Mouse (Mus musculus): Measurements from ENCODE around the gene Dkk2.

Gene Dkk2

GRCm38 (mm10) chr3:132125227-132125740 lies 40.2 kb downstream of the Dkk2 start:
- no peak for DNase-seq (ENCODE audit: low read depth)

DNA sequence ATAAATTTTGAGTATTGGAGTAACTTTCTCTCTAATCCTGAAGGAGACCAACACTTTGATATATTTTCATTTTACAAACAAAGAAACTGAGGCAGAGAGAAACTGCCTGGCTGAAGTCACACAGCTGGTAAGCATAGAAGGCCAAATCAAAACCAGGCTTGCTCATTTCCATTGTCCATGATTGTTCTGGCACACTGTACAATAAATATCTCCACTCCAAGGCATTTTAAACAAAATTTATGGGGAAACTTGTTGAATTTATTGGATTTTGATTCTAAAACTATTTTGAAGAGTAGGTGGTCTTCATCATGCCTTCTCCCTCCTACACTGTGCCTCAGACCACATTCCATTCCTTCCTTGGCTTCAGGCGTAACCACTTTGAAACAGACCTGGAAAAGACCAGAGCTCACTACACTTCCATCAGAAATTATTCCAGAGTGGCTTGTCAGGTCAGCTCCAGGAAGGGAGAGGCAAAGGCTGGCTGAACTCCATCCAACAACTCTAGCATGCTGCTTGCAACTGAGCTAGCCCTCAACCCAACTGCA lies 44.7 kb downstream of the Dkk2 start:
- no peak for DNase-seq (ENCODE audit: low read depth)

DNA sequence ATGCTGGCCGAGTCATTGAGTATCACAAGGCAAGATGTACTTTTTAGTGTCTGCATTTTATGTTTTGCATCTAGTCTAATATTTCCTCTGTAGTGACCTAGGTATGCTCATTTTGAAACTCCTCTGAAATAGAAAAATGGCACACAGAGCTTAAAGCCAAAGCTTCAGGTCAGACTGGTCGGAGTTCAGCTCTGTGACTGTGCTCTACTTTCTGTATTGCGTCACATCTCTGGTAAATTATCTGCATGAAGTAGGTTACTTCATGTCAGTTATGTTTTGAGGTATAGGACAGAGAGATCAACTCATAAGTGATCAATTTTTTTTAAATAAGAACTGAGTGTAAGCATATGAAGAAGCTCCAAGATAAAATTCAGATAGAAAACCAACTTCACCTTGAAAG lies 45.7 kb downstream of the Dkk2 start:
- no peak for DNase-seq (ENCODE audit: low read depth)

DNA sequence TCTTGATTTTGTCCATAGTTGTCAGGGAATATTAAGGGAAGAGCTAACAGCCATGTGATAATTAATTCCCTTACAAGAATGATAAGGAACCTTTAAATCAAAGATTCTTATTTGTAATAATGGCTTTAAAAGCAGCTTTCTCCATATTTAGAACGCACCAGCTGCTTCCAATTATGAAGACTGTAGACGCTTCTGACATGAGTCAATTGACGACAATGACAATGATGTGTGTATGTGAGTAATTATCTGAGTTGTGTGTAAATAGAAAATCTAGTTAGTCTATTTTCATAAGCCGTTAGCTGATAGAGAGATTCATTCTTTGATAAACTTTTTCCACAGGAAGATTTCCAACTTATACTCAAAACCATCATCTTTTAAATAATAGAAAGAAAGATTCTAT lies 46.8 kb downstream of the Dkk2 start:
- peak; percentile 27 for DNase-seq (ENCODE audit: low read depth)

DNA sequence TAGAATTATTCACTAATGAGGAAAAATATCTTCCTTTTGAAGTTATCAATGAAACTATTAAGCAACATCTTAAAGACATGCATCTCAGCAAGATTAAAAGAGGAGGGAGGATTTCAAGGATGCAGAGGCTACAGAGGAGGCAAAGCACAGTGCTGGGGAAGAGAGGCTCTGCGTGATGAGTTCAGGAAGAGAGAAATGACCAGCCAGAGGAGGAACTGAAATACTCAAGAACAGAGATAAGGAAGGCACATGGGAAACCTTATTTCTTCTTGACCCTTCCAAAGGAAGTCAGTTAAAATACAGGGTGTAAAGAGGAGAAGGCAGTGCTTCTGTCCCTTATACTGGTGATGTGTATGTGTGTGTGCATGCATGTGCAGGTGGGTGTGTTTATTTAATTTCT lies 49.4 kb downstream of the Dkk2 start:
- no peak for DNase-seq (ENCODE audit: low read depth)

GRCm38 (mm10) chr3:132137802-132138378 lies 52.8 kb downstream of the Dkk2 start:
- no peak for DNase-seq (ENCODE audit: low read depth)

GRCm38 (mm10) chr3:132141031-132141430 lies 55.9 kb downstream of the Dkk2 start:
- no peak for DNase-seq (ENCODE audit: low read depth)

- peak; percentile 30 for DNase-seq (ENCODE audit: low read depth)
These were observed 64.4 kb downstream of the Dkk2 start for GRCm38 (mm10) chr3:132149446-132150025.

DNA sequence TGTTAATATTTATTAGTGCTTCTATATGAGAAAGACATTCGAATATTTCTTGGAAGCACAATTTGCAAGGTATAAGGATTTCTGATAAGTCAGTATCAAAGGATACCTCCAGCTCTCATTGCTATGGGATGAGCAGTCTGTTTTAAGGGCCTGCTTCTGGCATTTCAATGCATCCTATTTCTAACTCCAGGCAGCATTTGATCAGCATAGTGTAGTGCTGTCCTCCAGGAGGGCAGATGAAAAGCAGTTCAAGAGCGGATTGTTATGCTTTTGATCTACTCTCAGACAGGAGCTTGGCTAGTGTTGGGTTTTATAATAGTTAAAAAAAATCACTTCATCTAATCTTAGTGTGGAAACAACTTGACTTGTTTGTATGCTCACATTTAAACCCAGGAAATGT lies 73.7 kb downstream of the Dkk2 start:
- no peak for DNase-seq (ENCODE audit: low read depth)

GRCm38 (mm10) chr3:132168911-132169310 lies 83.8 kb downstream of the Dkk2 start:
- peak; percentile 24 for DNase-seq (ENCODE audit: low read depth)

DNA sequence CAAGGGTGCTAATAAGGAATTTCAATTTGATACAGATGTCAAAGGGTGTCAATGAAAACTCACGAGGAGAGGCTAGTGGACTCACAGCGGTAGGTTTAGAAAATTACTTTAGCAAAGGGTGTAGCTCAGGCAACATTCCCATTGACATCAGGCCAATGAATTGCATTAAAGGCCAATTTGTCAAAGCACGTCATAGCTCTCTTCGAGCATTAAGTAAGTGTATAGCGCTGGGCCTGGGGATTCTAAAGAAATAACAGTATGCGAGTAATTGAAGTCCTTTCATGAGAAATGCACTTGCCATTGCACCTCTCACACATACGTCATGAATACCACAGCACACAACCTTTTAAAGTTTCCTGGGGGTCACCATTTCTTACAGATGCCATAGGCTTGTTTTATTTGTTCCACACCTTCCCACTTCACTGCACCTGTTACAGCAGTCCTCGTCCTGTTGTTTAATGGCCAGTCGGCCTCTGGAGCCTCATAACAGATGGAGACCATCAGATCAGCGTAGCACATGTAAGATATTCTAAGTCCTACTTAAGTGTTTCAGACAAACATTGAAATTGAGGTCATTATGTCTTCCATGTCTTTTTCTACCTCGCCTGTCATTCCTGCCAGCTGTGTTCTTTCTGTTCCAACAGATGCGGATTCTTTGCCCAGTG lies 101.9 kb downstream of the Dkk2 start:
- DNase-seq (ENCODE audit: low read depth): no peak

DNA sequence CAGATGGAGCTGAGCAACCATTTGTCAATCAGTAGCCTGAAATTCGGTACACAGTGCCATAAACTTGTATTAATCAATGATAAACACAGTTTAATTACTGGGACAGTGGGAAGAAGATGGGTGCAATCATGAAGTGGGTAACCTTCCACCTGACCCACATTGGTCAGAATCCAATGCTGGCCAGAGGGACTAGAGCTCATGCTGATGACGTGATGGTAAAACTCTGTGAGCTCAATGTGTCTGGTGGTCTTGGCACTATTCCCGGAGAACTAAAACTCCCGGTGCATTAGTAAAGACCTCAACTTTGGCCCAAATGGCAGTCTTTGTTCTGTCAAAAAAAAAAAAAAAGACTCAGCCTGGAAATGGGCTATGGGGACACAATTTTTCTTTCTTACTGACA lies 116.9 kb downstream of the Dkk2 start:
- peak; percentile 31 for DNase-seq (ENCODE audit: low read depth)

- DNase-seq (ENCODE audit: low read depth): no peak
These were observed 117.6 kb downstream of the Dkk2 start for GRCm38 (mm10) chr3:132202665-132203064.

DNA sequence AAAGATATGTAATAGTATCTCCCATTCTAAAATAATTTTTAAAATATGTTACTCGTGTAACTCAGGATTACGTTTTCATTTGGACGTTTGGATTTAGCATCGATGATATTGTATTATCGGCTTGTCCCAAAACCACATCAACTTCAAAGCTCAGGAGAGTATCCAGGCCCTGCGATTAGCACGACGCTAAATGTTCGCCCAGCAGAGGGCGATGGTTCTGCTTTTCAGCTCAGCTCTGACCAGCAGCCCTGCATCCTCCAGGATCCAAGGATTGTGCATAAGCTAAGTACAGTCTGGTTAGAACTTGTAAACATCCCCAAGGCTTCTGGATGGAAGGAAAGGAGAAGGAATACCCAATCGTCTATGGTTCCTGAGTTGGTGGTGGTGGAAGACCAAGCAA lies 122.4 kb downstream of the Dkk2 start:
- DNase-seq (ENCODE audit: low read depth): peak; percentile 83

- DNase-seq (ENCODE audit: low read depth): peak; percentile 55
These were observed 126.2 kb downstream of the Dkk2 start for GRCm38 (mm10) chr3:132211260-132211659.

DNA sequence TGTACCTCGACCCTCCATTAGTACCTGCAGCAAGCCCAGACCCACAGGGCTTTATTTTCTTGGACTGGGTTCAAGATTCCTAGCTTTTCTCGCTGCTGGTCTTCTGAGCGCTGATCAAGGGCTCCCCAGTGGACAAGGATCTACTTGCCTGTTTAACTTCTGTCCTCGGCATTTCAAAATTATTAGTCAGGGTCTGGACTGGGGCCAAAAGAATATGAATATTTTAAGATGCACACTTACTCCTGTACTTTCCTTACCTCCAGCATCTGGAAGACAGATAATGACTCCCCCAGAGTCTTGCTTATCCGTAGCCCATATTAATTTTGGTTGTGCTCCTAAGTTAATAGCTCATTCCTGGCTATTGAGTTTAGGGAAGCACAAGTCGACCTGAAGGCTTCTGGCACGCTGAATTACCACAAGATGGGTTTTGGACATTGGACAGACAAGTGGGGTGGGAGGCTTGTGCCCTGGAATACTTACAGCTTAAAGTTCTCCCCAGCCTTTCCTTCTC lies 134.9 kb downstream of the Dkk2 start:
- peak; percentile 48 for DNase-seq (ENCODE audit: low read depth)

DNA sequence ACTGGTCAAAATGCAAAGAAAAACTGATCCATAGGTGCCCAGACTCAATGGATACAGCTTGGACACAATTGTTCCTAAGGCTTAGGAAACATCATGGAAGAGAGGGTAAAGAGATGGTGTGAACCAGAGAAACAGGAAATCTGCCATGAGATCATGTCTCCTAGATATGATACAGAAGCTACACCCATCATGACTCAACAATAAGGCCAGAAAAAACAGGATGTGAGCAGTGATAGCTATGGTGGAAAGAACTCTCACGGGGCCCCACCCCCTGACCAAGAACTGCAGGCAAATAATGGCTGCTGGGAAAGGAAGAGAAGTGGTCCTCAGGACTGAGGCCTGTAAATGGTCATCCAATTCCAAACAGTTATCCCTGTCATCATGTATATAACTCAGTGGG lies 142.5 kb downstream of the Dkk2 start:
- peak; percentile 17 for DNase-seq (ENCODE audit: low read depth)
